Mouse (Mus musculus) intestine, embryonic 16.5 days (tissue): Measurements from ENCODE around the gene Thada. TPM values are rescaled to one million over a fixed set of nuclear protein-coding genes. Genes with fewer than 3 reads are reported as not detected.

ENCODE experiments used
- ATAC-seq: fragments of 200-750 bp; cut with Nextera tagmentation; 2 replicates; pipeline ENCODE4 v1.8.0; 2017; ENCODE audit warnings: moderate TSS enrichment, moderate library complexity
- H3K27ac ChIP-seq: fragments of 300-500 bp; sonication (generic); 2 replicates; pipeline ENCODE4 v1.5.1; 2014; ENCODE audit warnings: mild to moderate bottlenecking, low read length
- H3K27me3 ChIP-seq: fragments of 300-500 bp; sonication (generic); replicated peaks from 2 replicates; pipeline ENCODE4 v1.6.1; 2014; ENCODE audit warnings: low read length, control low read depth, mixed read lengths; ENCODE audit not compliant: control insufficient read depth, insufficient read depth
- H3K36me3 ChIP-seq: fragments of 300-500 bp; sonication (generic); 2 replicates; pipeline ENCODE4 v1.6.1; 2014; ENCODE audit warnings: low read length, control low read depth; ENCODE audit not compliant: control insufficient read depth, insufficient read depth
- H3K4me1 ChIP-seq: fragments of 300-500 bp; sonication (generic); 2 replicates; pipeline ENCODE4 v1.6.1; 2014; ENCODE audit warnings: low read length, control low read depth, mixed read lengths; ENCODE audit not compliant: control insufficient read depth, insufficient read depth
- H3K4me2 ChIP-seq: fragments of 300-500 bp; sonication (generic); 2 replicates; pipeline ENCODE4 v1.6.1; 2014; ENCODE audit warnings: low read depth, low read length, control low read depth
- H3K4me3 ChIP-seq: fragments of 300-500 bp; sonication (generic); 2 replicates; pipeline ENCODE4 v1.5.1; 2014; ENCODE audit warnings: mild to moderate bottlenecking, low read length
- H3K9ac ChIP-seq: fragments of 300-500 bp; sonication (generic); 2 replicates; pipeline ENCODE4 v1.6.1; 2014; ENCODE audit warnings: low read depth, low read length
- H3K9me3 ChIP-seq: fragments of 300-500 bp; sonication (generic); 2 replicates; pipeline ENCODE4 v1.6.1; 2016; ENCODE audit warnings: low read length, control low read depth; ENCODE audit not compliant: control insufficient read depth
- WGBS: fragments of 180-500 bp; shearing (Covaris S2); extraction: QIAGEN DNeasy Blood & Tissue Kit; methylation state at CpG from one replicate; pipeline ENCODE4 v1.1.7; 2014; 5-methylcytosine and 5-hydroxymethylcytosine counted together
- polyA plus RNA-seq: library from polyadenylated mRNA; unstranded; fragments of >200 nt; fragmentation: Nextera tagmentation; extraction: Ambion mirVana; gene quantifications from 2 replicates; pipeline ENCODE4 v1.2.1, GENCODE M21; 2015

Gene Thada
- polyA plus RNA-seq, 1 experiment from 2014 or later: 5.3 TPM

GRCm38 (mm10) chr17:84258638-84259261 is 207.3 kb downstream of the Thada start:
- Histone ChIP-seq H3K4me2 (no peak overlapping the region), H3K4me1 (peaks cover 8% of the 10 kb centered on the region; the same call in 1 of the 2 replicates), H3K27me3 (no peaks in the 10 kb centered on the region), H3K9ac (no peak overlapping the region), H3K9me3 (no peaks in the 10 kb centered on the region), H3K27ac (0 out of 2 replicates have a peak overlapping the region, but pooled peaks have one; percentile 38), H3K4me3 (no peak overlapping the region), H3K36me3 (no peaks in the 10 kb centered on the region)
- ATAC-seq: no peak
- WGBS: 58% methylated on average over 4 of the region's 4 CpGs

DNA sequence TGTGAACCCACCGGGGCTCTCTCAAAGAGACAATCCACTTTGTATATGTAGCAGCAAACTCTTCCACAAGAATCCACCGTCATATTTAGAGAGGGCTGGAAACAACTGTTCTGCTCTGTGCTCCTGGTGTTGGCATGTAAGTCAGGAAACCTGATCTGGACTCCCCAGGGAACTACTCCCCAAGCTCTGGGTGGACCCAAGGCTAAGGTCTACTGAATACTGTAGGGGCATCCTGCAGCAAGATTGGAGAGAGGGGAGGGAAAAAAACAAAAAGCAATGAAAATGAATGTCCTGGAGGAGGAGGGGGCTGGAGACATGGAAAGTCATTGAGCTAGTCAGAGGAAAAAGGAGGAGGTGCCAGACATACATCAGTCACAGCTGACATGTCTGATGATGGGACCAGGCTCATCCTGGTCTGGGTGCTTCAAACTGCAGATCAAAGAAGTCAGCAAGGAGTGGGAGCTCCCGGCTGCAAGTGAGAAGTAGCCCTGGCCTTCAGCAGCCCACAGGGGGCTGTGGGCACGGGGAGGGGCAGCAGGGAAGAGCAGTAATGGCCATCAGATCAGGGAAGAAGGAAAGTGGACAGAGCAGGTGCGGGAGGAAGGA is 208.0 kb downstream of the Thada start:
- 70% methylated on average over 5 of the region's 5 CpGs for WGBS
- no peak overlapping the region for H3K4me2 ChIP-seq
- H3K27me3 ChIP-seq: no peaks in the 10 kb centered on the region
- no peaks in the 10 kb centered on the region for H3K36me3 ChIP-seq
- H3K4me1 ChIP-seq: peaks cover 8% of the 10 kb centered on the region; the same call in 1 of the 2 replicates
- no peak overlapping the region for H3K9ac ChIP-seq
- H3K9me3 ChIP-seq: no peaks in the 10 kb centered on the region
- peak overlapping the region; percentile 38; the same call in 1 of the 2 replicates for H3K27ac ChIP-seq
- no peak overlapping the region for H3K4me3 ChIP-seq
- no peak for ATAC-seq

DNA sequence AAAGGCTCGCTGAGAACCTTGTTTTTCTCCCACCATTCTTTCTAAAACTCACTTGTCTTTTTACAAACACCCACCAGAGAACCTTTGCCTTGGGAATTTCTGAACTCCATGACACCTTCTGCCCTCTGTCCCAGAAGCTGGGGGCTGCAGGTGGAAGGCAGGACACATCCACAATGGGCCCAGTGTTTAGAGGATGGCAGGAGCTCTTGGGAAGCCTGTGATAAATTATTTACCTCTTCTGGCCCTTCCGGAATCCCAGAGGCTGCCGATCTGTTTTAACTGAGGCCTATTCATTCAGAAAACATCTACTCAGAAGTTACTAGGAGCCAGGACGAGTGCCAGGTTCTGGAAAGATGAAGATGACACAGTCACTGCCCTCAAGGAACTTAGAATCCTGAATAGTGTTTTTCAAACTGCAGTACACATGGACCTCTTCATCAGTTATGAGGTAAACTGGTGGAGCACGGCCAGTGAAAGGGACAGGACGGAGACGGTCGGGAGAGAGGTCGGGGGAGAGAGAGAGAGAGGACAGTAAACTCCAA is 209.7 kb downstream of the Thada start:
- 51% methylated on average over 9 of the region's 9 CpGs for WGBS
- no peak overlapping the region for H3K9ac ChIP-seq
- no peaks in the 10 kb centered on the region for H3K27me3 ChIP-seq
- H3K4me3 ChIP-seq: no peak overlapping the region
- peak overlapping the region; percentile 21; the same call in 1 of the 2 replicates for H3K27ac ChIP-seq
- H3K4me2 ChIP-seq: no peak overlapping the region
- ATAC-seq: no peak
- H3K9me3 ChIP-seq: no peaks in the 10 kb centered on the region
- H3K36me3 ChIP-seq: no peaks in the 10 kb centered on the region
- H3K4me1 ChIP-seq: peaks cover 8% of the 10 kb centered on the region; the same call in 1 of the 2 replicates

GRCm38 (mm10) chr17:84255841-84256240 is 210.2 kb downstream of the Thada start:
- Histone ChIP-seq H3K4me1 (peaks cover 8% of the 10 kb centered on the region; the same call in 1 of the 2 replicates), H3K4me3 (no peak overlapping the region), H3K9me3 (no peaks in the 10 kb centered on the region), H3K27me3 (no peaks in the 10 kb centered on the region), H3K4me2 (no peak overlapping the region), H3K9ac (no peak overlapping the region), H3K27ac (peak overlapping the region; percentile 21; the same call in 1 of the 2 replicates), H3K36me3 (no peaks in the 10 kb centered on the region)
- ATAC-seq: no peak
- WGBS: 48% methylated on average over 2 of the region's 2 CpGs

GRCm38 (mm10) chr17:84251426-84251825 is 214.6 kb downstream of the Thada start:
- Histone ChIP-seq H3K9me3 (no peaks in the 10 kb centered on the region), H3K4me1 (0 out of 2 replicates have a peak, but pooled peaks cover 3% of the 10 kb centered on the region), H3K4me3 (no peak overlapping the region), H3K27ac (no peak overlapping the region), H3K9ac (no peak overlapping the region), H3K36me3 (peaks cover 2% of the 10 kb centered on the region; the same call in 1 of the 2 replicates), H3K4me2 (no peak overlapping the region), H3K27me3 (no peaks in the 10 kb centered on the region)
- WGBS: 74% methylated on average over 3 of the region's 3 CpGs
- no peak for ATAC-seq

GRCm38 (mm10) chr17:84244182-84244920 is 221.7 kb downstream of the Thada start:
- H3K4me1 ChIP-seq: peaks cover 9% of the 10 kb centered on the region
- peaks cover 2% of the 10 kb centered on the region; the same call in 1 of the 2 replicates for H3K36me3 ChIP-seq
- no peak overlapping the region for H3K4me2 ChIP-seq
- H3K9ac ChIP-seq: no peak overlapping the region
- no peak overlapping the region for H3K4me3 ChIP-seq
- peak overlapping the region; percentile 30 for H3K27ac ChIP-seq
- 61% methylated on average over 18 of the region's 18 CpGs for WGBS
- H3K9me3 ChIP-seq: no peaks in the 10 kb centered on the region
- H3K27me3 ChIP-seq: no peaks in the 10 kb centered on the region
- peak; percentile 46; the same call in 1 of the 2 replicates for ATAC-seq

DNA sequence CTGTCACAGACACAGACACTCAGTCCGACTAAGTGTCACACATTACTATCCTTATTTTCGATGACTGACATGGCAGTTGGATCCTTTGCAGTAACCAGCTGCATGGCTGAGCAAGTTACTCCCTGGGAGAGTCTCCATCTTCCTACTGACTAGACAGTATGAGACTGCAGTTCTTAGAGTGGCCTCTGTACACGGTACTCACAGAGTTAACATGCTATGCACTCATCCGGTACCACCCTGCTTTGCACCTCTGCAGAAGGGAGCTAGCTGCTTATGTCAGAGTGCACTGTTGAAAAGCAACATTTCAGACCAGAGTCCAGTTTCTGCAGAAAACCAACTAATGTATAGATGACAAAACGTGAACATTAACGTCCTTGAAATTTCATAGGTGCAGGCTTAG is 222.2 kb downstream of the Thada start:
- H3K4me1 ChIP-seq: peaks cover 9% of the 10 kb centered on the region
- H3K36me3 ChIP-seq: peaks cover 2% of the 10 kb centered on the region; the same call in 1 of the 2 replicates
- no peak overlapping the region for H3K4me3 ChIP-seq
- H3K9ac ChIP-seq: no peak overlapping the region
- no peaks in the 10 kb centered on the region for H3K27me3 ChIP-seq
- WGBS: 62% methylated on average over 6 of the region's 6 CpGs
- no peaks in the 10 kb centered on the region for H3K9me3 ChIP-seq
- 0 out of 2 replicates have a peak, but pooled peaks have one; percentile 42 for ATAC-seq
- H3K27ac ChIP-seq: no peak overlapping the region; the same call in 1 of the 2 replicates
- no peak overlapping the region for H3K4me2 ChIP-seq

DNA sequence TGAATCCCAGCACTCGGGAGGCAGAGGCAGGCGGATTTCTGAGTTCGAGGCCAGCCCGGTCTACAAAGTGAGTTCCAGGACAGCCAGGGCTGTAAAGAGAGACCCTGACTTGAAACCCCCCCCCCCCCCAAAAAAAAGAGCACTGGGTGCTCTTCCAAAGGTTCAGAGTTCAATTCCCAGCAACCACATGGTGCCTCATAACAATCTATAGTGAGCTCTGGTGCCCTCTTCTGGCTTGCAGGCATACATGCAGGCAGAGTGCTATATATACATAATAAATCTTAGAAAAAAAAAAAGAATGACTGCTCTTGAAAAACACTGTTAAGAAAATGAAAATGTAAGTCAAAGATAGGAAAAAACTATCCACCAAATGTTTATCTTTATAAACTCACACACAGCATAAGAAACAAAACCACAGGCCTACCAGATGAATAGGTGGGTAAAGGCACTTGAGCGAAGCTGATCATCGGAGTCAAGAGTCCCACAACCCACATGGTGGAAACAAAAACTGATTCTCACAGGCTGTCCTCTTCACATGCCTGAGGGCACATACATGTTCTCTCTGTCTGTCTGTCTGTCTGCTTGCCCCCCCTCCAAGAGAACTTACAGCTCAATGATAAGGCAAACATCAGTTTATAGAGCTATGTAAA is 224.6 kb downstream of the Thada start:
- Histone ChIP-seq H3K4me2 (no peak overlapping the region), H3K9me3 (no peaks in the 10 kb centered on the region), H3K27me3 (no peaks in the 10 kb centered on the region), H3K4me1 (peaks cover 9% of the 10 kb centered on the region), H3K4me3 (no peak overlapping the region), H3K27ac (no peak overlapping the region), H3K36me3 (no peaks in the 10 kb centered on the region), H3K9ac (no peak overlapping the region)
- 97% methylated on average over 6 of the region's 6 CpGs for WGBS
- ATAC-seq: no peak
